Mouse (Mus musculus) forebrain, embryonic 12.5 days (tissue): ENCODE measurements around the gene Rptor. TPM values are rescaled to one million over a fixed set of nuclear protein-coding genes. Genes with fewer than 3 reads are reported as not detected.

Source experiments
- ATAC-seq: fragments of 200-750 bp; cut with Nextera tagmentation; 2 replicates; pipeline ENCODE4 v1.8.0; 2017; ENCODE audit warnings: moderate TSS enrichment; ENCODE audit not compliant: low FRiP score
- H3K27ac ChIP-seq: fragments of 300-500 bp; sonication (generic); 2 replicates; pipeline ENCODE4 v1.5.1; 2016; ENCODE audit warnings: mild to moderate bottlenecking
- H3K27me3 ChIP-seq: fragments of 300-500 bp; sonication (generic); 2 replicates; pipeline ENCODE4 v1.6.1; 2016; ENCODE audit warnings: mild to moderate bottlenecking
- H3K36me3 ChIP-seq: fragments of 300-500 bp; sonication (generic); replicated peaks from 2 replicates; pipeline ENCODE4 v1.6.1; 2016; ENCODE audit warnings: mild to moderate bottlenecking
- H3K4me1 ChIP-seq: fragments of 300-500 bp; sonication (generic); 2 replicates; pipeline ENCODE4 v1.6.1; 2016
- H3K4me2 ChIP-seq: fragments of 300-500 bp; sonication (generic); 2 replicates; pipeline ENCODE4 v1.6.1; 2016; ENCODE audit warnings: mild to moderate bottlenecking, moderate library complexity
- H3K4me3 ChIP-seq: fragments of 300-500 bp; sonication (generic); replicated peaks from 2 replicates; pipeline ENCODE4 v1.5.1; 2016; ENCODE audit warnings: mild to moderate bottlenecking
- H3K9ac ChIP-seq: fragments of 300-500 bp; sonication (generic); 2 replicates; pipeline ENCODE4 v1.6.1; 2016; ENCODE audit warnings: mild to moderate bottlenecking
- H3K9me3 ChIP-seq: fragments of 300-500 bp; sonication (generic); 2 replicates; pipeline ENCODE4 v1.6.1; 2016
- WGBS: fragments of 180-500 bp; shearing (Covaris S2); methylation state at CpG from one replicate; pipeline ENCODE4 v1.1.7; 2016; 5-methylcytosine and 5-hydroxymethylcytosine counted together
- polyA plus RNA-seq: library from polyadenylated mRNA; unstranded; fragments of >200 nt; fragmentation: Nextera tagmentation; extraction: Ambion mirVana; gene quantifications from 2 replicates; pipeline ENCODE4 v1.2.1, GENCODE M21; 2016

Rptor gene
- polyA plus RNA-seq, 1 experiment from 2014 or later, result 16.1 TPM

- Histone ChIP-seq H3K27me3 (no peaks in the 10 kb centered on the region), H3K4me3 (no peak overlapping the region), H3K9me3 (no peaks in the 10 kb centered on the region), H3K36me3 (peaks cover 17% of the 10 kb centered on the region), H3K4me2 (no peak overlapping the region), H3K9ac (no peak overlapping the region), H3K4me1 (no peaks in the 10 kb centered on the region; the same call in 1 of the 2 replicates), H3K27ac (no peak overlapping the region)
- ATAC-seq, result no peak
- WGBS, result 88% methylated on average over 10 of the region's 10 CpGs
Measured at GRCm38 (mm10) chr11:119839411-119840342, 237.0 kb downstream of the Rptor start.

GRCm38 (mm10) chr11:119846608-119847007 is 243.9 kb downstream of the Rptor start:
- no peak for ATAC-seq
- H3K9ac ChIP-seq, result no peak overlapping the region
- no peaks in the 10 kb centered on the region for H3K4me1 ChIP-seq
- H3K27me3 ChIP-seq, result no peaks in the 10 kb centered on the region
- no peaks in the 10 kb centered on the region for H3K9me3 ChIP-seq
- H3K27ac ChIP-seq, result no peak overlapping the region
- no peak overlapping the region for H3K4me3 ChIP-seq
- whole genome bisulfite sequencing, result 95% methylated on average over 6 of the region's 6 CpGs
- no peak overlapping the region for H3K4me2 ChIP-seq
- peaks cover 36% of the 10 kb centered on the region for H3K36me3 ChIP-seq

- H3K27ac ChIP-seq, result no peak overlapping the region
- no peaks in the 10 kb centered on the region for H3K27me3 ChIP-seq
- ATAC-seq, result no peak
- no peaks in the 10 kb centered on the region for H3K9me3 ChIP-seq
- H3K4me2 ChIP-seq, result no peak overlapping the region
- WGBS, result 95% methylated on average over 3 of the region's 3 CpGs
- no peaks in the 10 kb centered on the region for H3K4me1 ChIP-seq
- H3K36me3 ChIP-seq, result peaks cover 37% of the 10 kb centered on the region
- no peak overlapping the region for H3K9ac ChIP-seq
- no peak overlapping the region for H3K4me3 ChIP-seq
Measured at GRCm38 (mm10) chr11:119847076-119847475, 244.4 kb downstream of the Rptor start.

- no peaks in the 10 kb centered on the region for H3K27me3 ChIP-seq
- no peak overlapping the region for H3K27ac ChIP-seq
- no peaks in the 10 kb centered on the region for H3K9me3 ChIP-seq
- 93% methylated on average over 3 of the region's 3 CpGs for WGBS
- H3K4me1 ChIP-seq, result no peaks in the 10 kb centered on the region
- H3K4me2 ChIP-seq, result no peak overlapping the region
- ATAC-seq, result no peak
- no peak overlapping the region for H3K4me3 ChIP-seq
- peaks cover 41% of the 10 kb centered on the region for H3K36me3 ChIP-seq
- H3K9ac ChIP-seq, result no peak overlapping the region
Measured at GRCm38 (mm10) chr11:119847569-119847968, 244.9 kb downstream of the Rptor start.

GRCm38 (mm10) chr11:119848189-119848588 is 245.5 kb downstream of the Rptor start:
- no peak overlapping the region for H3K4me3 ChIP-seq
- H3K9ac ChIP-seq, result no peak overlapping the region
- H3K36me3 ChIP-seq, result peaks cover 47% of the 10 kb centered on the region
- no peaks in the 10 kb centered on the region for H3K4me1 ChIP-seq
- H3K27me3 ChIP-seq, result no peaks in the 10 kb centered on the region
- 95% methylated on average over 5 of the region's 5 CpGs for WGBS
- H3K9me3 ChIP-seq, result no peaks in the 10 kb centered on the region
- no peak overlapping the region for H3K4me2 ChIP-seq
- no peak overlapping the region for H3K27ac ChIP-seq
- ATAC-seq, result no peak

- H3K4me1 ChIP-seq, result peaks cover under 1% of the 10 kb centered on the region; the same call in 1 of the 2 replicates
- H3K36me3 ChIP-seq, result peaks cover 70% of the 10 kb centered on the region
- no peak overlapping the region for H3K9ac ChIP-seq
- H3K9me3 ChIP-seq, result no peaks in the 10 kb centered on the region
- no peak overlapping the region for H3K4me3 ChIP-seq
- H3K27me3 ChIP-seq, result no peaks in the 10 kb centered on the region
- H3K4me2 ChIP-seq, result no peak overlapping the region
- no peak overlapping the region for H3K27ac ChIP-seq
- 88% methylated on average over 7 of the region's 7 CpGs for WGBS
- no peak for ATAC-seq
Measured at GRCm38 (mm10) chr11:119855999-119856398, 253.3 kb downstream of the Rptor start.

- no peak overlapping the region for H3K27ac ChIP-seq
- no peak for ATAC-seq
- peaks cover 33% of the 10 kb centered on the region for H3K36me3 ChIP-seq
- no peaks in the 10 kb centered on the region for H3K9me3 ChIP-seq
- no peak overlapping the region for H3K4me3 ChIP-seq
- 85% methylated on average over 8 of the region's 8 CpGs for WGBS
- no peak overlapping the region for H3K4me2 ChIP-seq
- no peak overlapping the region for H3K9ac ChIP-seq
- H3K27me3 ChIP-seq, result no peaks in the 10 kb centered on the region
- peaks cover 5% of the 10 kb centered on the region; the same call in 1 of the 2 replicates for H3K4me1 ChIP-seq
Measured at GRCm38 (mm10) chr11:119862523-119863299, 260.0 kb downstream of the Rptor start.

GRCm38 (mm10) chr11:119863421-119863821 is 260.7 kb downstream of the Rptor start:
- H3K9ac ChIP-seq, result no peak overlapping the region
- 59% methylated on average over 10 of the region's 10 CpGs for WGBS
- H3K27me3 ChIP-seq, result no peaks in the 10 kb centered on the region
- H3K4me3 ChIP-seq, result no peak overlapping the region
- H3K9me3 ChIP-seq, result no peaks in the 10 kb centered on the region
- H3K27ac ChIP-seq, result no peak overlapping the region
- peaks cover 26% of the 10 kb centered on the region for H3K36me3 ChIP-seq
- H3K4me1 ChIP-seq, result peaks cover 5% of the 10 kb centered on the region; the same call in 1 of the 2 replicates
- ATAC-seq, result no peak
- H3K4me2 ChIP-seq, result no peak overlapping the region

GRCm38 (mm10) chr11:119866837-119867236 is 264.1 kb downstream of the Rptor start:
- WGBS, result 78% methylated on average over 6 of the region's 6 CpGs
- no peaks in the 10 kb centered on the region for H3K27me3 ChIP-seq
- no peaks in the 10 kb centered on the region; the same call in 1 of the 2 replicates for H3K4me1 ChIP-seq
- no peak for ATAC-seq
- H3K36me3 ChIP-seq, result peaks cover 46% of the 10 kb centered on the region
- no peak overlapping the region for H3K27ac ChIP-seq
- no peak overlapping the region for H3K4me3 ChIP-seq
- H3K4me2 ChIP-seq, result no peak overlapping the region
- no peaks in the 10 kb centered on the region for H3K9me3 ChIP-seq
- no peak overlapping the region for H3K9ac ChIP-seq

- H3K4me3 ChIP-seq, result no peak overlapping the region
- H3K27ac ChIP-seq, result no peak overlapping the region
- no peaks in the 10 kb centered on the region for H3K27me3 ChIP-seq
- H3K9ac ChIP-seq, result no peak overlapping the region
- no peaks in the 10 kb centered on the region for H3K9me3 ChIP-seq
- WGBS, result 87% methylated on average over 3 of the region's 3 CpGs
- ATAC-seq, result no peak
- H3K36me3 ChIP-seq, result peaks cover 50% of the 10 kb centered on the region
- no peaks in the 10 kb centered on the region for H3K4me1 ChIP-seq
- no peak overlapping the region for H3K4me2 ChIP-seq
Measured at GRCm38 (mm10) chr11:119868138-119868537, 265.4 kb downstream of the Rptor start.

GRCm38 (mm10) chr11:119868556-119868955 is 265.9 kb downstream of the Rptor start:
- H3K4me3 ChIP-seq, result no peak overlapping the region
- no peaks in the 10 kb centered on the region for H3K27me3 ChIP-seq
- 89% methylated on average over 4 of the region's 4 CpGs for WGBS
- H3K27ac ChIP-seq, result no peak overlapping the region
- H3K9ac ChIP-seq, result no peak overlapping the region
- ATAC-seq, result no peak
- no peaks in the 10 kb centered on the region for H3K9me3 ChIP-seq
- H3K4me1 ChIP-seq, result no peaks in the 10 kb centered on the region
- H3K4me2 ChIP-seq, result no peak overlapping the region
- peaks cover 54% of the 10 kb centered on the region for H3K36me3 ChIP-seq

GRCm38 (mm10) chr11:119871141-119871540 is 268.4 kb downstream of the Rptor start:
- H3K9ac ChIP-seq, result no peak overlapping the region
- whole genome bisulfite sequencing, result 91% methylated on average over 7 of the region's 7 CpGs

More at GRCm38 (mm10) chr11:119871141-119871540, 268.4 kb downstream of the Rptor start:
- Histone ChIP-seq H3K4me1 (no peaks in the 10 kb centered on the region), H3K27ac (no peak overlapping the region), H3K4me3 (no peak overlapping the region), H3K27me3 (no peaks in the 10 kb centered on the region), H3K9me3 (no peaks in the 10 kb centered on the region), H3K36me3 (peaks cover 77% of the 10 kb centered on the region), H3K4me2 (no peak overlapping the region)
- ATAC-seq, result no peak
